Mouse (Mus musculus) liver, postnatal 0 days (tissue): ENCODE data around the gene Mypn.

Source experiments
- CTCF ChIP-seq: sonication (generic); IDR thresholded peaks from 2 replicates; pipeline ENCODE4 v1.5.1; 2016; ENCODE audit warnings: antibody characterized with exemption, low read depth
- EP300 ChIP-seq: IDR thresholded peaks from 2 replicates; pipeline ENCODE4 v1.6.1; 2016; ENCODE audit warnings: antibody characterized with exemption, low read depth, mild to moderate bottlenecking

DNA sequence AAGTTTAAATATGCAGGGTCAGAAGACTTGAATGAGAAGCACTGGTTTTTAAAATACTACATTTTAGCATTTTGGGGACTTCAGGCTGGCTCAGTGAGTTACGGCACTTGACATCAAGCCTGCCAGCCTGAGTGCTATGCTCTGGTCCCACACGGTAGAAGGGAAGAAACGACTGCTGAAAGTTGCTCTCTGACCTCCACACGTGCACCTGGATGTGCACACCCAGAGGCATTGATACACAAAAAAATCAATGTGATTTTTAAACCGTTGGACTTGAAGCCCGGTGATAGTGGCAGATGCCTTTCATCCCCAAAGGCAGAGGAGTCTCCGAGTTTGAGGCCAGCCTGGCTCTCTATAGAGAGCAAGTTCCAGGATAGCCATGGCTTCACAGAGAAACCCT is 111.8 kb downstream of the Mypn start:
- TF ChIP-seq CTCF (no peak), EP300 (no peak)
